Mouse (Mus musculus) thymus, adult 18-20 months (tissue): ENCODE measurements around the gene Kmt2b.
A peak's percentile ranks its signal among the peaks of the same experiment; 100 is the strongest.

Experiments
- DNase-seq, 2 experiments: peaks; one replicate each; pipeline ENCODE4 v3.0.0; 2022; ENCODE audit warnings: mixed read lengths in 2 of 2

The Kmt2b gene

GRCm38 (mm10) chr7:30588676-30589434 lies at the start of gene Kmt2b:
Gene Kmt2b (minus strand): TSS chr7:30588726.
- peak; percentile 94 to 95 for DNase-seq

- no peak for DNase-seq
These were observed 47.9 kb upstream of the Kmt2b start for GRCm38 (mm10) chr7:30636395-30636794.

DNA sequence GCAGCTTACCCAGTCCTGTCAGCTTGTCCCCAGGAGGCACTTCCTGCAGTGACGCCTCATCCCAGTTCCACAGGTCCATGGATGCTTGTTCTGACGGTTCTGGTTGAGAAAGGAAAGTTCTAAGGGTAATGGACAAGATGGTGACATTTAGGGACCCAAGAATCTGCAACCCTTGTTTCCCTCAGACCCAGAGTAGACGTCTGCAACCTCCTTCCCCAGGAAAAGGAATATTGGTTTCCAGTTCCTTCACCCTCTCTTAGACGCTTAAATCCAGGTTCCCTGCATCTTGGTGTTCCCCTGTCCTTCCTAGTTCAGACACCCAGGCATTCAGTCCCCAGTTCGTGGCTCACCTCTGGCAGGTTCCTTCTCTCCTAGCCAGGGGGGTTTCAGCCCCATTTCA lies 47.2 kb upstream of the Kmt2b start, which contains the start of gene Etv2:
Gene Etv2 (minus strand): TSS at position 101 of the 400 bp plus-strand sequence.
- DNase-seq = no peak

- DNase-seq = peak; percentile 20 to 23
These were observed 46.1 kb upstream of the Kmt2b start for GRCm38 (mm10) chr7:30634621-30635020.

- no peak for DNase-seq
These were observed 45.4 kb upstream of the Kmt2b start for GRCm38 (mm10) chr7:30633762-30634412.

DNA sequence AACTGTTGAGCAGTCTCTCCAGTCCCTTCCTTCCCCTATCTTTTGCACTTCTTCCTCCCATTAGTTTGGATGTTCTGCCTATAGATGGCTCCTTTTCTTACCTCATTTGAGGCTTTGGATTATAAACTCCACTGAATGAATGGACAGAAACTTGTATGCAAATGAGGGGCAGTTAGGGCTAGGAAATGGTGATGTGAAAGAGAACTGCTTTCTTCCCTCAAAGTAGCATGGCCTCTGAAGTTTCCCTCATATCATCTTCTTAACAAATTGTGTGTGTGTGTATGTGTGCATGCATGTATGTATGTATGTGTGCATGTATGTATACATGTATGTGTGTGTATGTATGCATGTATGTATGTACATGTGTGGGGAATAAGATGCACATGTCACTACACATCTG lies 40.5 kb upstream of the Kmt2b start:
- DNase-seq = no peak

GRCm38 (mm10) chr7:30626647-30627046 lies 38.1 kb upstream of the Kmt2b start:
- no peak for DNase-seq

DNA sequence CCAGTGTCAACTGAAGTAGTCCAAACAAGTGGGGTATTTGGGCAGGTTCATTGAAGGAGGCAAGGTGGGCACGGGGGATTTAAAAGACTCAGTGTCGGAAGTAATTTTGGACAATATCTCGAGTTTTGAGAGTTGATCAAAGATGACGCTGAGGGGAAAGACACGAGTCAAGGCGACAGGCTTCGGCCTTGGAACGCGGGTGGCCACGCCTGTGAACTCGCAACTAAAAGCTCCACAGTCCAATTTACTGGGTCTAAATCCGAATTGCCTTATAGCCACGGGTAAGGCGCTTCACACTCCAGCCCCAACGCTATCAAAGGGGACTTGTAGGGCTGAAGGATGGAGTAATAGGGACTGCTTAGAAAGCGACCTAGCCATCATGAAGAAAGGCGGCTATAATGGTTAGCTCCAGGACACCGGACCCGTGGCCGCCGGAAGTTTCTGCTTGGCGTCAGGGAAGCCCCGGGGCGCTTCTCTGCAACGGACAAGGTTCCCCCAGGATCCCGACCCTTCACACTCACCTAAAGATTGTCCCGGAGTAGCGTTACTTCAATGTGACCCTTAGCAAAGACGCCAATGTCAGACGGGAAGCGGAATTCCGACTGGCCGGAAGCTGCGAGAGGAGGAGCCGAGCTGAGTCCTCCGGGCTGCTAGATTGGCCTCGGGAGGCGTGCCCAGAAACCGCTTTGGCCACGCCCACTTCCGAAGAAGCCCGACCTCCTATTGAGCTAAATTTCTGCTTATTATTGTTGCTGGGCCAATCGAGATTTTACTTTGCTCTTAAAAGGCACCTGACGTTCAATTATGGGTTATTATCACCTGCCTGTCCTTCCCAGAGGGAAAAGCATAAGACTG lies 37.2 kb upstream of the Kmt2b start, which contains the start of gene Cox6b1:
Gene Cox6b1 (minus strand): TSS at position 622 of the 855 bp plus-strand sequence.
- peak; percentile 75 to 78 for DNase-seq

DNA sequence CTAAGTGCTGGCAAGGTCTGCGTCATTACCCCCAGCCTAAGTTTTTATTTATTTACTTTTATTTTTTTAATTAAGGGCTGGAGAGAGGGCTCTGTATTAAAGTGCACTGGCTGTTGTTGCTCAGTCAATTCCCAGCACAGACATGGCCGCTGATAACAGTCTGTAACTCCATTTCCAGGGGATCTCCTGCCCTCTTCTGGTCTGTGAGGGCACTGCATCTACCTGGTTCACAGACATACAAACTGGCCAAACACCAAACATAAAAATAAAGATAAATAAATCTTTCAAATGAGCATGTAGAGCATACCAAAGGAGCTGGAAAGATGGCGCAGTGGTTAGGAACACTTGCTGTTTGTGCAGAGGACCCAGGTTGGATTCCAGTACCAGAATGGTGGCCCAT lies 30.7 kb upstream of the Kmt2b start:
- DNase-seq = no peak

- no peak for DNase-seq
These were observed 30.1 kb upstream of the Kmt2b start for GRCm38 (mm10) chr7:30618658-30619057.

- no peak for DNase-seq
These were observed 26.7 kb upstream of the Kmt2b start for GRCm38 (mm10) chr7:30615049-30615760.

GRCm38 (mm10) chr7:30614454-30614853 lies 25.9 kb upstream of the Kmt2b start:
- DNase-seq = no peak

GRCm38 (mm10) chr7:30613529-30614112 lies 25.1 kb upstream of the Kmt2b start:
- peak in 1 of 2 experiments; percentile 31 for DNase-seq

- no peak for DNase-seq
These were observed 24.3 kb upstream of the Kmt2b start, which contains the start of gene Upk1a for GRCm38 (mm10) chr7:30612654-30613402. Gene Upk1a (minus strand): TSS chr7:30612847.

- DNase-seq = no peak
These were observed 21.5 kb upstream of the Kmt2b start for GRCm38 (mm10) chr7:30610043-30610442.

DNA sequence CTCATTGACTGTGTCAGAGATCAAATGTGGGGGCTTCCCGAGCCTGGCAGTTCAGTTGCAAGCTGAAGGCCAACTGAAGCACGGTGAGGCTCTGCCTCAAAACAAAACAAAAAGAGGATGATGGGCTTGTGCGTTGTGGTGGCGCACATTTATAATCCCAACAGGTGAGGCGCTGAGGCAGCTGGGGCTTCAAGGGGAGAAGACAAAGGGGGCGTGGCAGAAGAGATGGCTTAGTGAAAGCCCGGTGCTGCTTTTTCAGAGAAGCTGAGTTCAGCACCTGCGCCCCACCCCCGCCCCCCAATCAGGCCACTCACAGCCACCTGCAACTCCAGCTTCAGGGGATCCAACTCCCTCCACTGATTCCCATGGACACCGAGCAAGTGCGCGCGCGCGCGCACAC lies 19.9 kb upstream of the Kmt2b start:
- DNase-seq = no peak

DNA sequence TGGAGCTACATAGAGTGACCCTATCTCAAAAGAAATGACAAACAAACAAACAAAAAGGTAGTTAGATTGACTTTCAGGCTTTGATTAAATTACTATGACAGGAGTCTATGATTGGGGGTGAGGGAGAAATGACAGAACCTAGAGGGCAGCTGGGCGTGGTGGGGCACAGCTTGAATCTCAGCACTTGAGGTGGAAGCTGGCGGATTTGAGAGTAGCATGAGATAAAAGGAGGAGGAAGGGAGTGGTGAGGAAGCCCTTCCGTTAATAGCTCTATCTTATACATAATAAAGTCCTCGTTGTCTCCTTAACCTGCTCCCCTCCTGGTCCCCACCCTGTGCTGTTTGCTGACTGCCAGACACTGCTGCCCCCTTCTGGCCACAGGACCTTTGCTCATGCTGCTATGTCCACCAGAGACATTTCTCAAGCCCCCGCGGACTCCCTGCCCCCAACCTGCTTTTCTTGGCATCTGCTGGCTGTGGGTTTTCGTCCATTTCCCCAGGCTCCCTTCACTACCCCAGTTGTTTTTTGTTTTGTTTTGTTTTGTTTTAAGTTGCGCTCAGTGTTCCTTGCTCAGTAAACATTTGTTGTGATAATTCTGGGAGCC lies 19.3 kb upstream of the Kmt2b start:
- DNase-seq = peak; percentile 35 to 36

GRCm38 (mm10) chr7:30604944-30605343 lies 16.4 kb upstream of the Kmt2b start:
- DNase-seq = no peak

DNA sequence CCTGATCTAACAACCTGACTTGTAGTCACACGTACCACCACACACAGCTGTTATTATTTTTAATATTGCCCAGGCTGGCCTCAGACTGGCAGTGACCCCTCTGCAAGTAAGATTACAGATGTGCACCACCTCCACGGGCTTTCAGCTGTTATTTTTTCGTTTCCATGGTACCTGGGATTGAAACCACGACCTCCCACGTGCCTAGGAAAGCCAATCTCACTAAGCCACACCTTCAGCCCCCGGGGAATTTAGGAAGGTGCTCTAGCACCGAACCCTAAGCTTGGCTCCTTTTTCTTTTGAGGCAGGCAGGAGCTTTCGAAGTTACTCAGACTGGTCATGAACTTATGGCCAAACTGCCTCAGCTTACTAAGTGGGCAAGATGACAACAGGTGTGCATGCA lies 15.9 kb upstream of the Kmt2b start:
- no peak for DNase-seq

DNA sequence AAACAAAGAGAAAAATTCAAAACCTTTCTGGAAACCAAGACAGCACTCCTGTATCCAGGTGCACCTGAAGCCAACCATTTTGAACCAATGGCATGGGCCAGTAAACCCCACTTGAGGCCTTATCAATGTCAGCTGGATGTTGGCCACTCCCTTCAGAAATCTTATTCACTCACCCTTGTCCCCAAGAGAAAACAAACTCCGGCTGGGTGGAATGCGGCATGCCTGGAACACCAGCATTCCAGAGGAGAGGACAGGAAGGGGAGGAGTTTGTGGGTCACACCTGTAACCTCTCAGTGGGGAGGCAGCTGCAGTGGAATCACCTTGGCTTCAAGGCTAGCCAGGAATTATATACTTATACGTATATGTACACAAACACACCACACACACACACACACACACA lies 14.1 kb upstream of the Kmt2b start:
- DNase-seq = no peak

DNA sequence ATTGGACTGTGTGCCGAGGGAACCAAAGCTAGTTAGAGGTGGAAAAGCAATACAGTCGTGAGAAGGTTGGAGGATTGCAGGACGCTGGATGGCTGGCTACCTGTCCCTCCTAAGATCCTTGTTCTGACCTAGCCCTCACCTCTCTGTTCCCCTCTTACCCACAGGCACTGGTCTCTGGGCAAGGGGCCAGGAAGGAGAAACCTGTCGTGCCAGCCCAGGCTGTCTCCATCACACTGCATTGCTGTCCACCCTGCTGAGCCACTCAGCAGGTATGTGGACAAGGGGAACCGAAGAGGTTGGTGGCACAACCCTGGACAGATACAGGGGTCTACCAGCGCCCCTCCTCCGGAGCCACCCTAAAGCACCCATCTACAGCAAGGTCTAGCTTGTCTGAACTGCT lies 12.1 kb upstream of the Kmt2b start:
- DNase-seq = no peak
